Mouse (Mus musculus) midbrain, embryonic 12.5 days (tissue): ENCODE measurements around the gene Ctbp2. TPM values are rescaled to one million over a fixed set of nuclear protein-coding genes. Genes with fewer than 3 reads are reported as not detected.

Source experiments
- ATAC-seq: fragments of 200-750 bp; cut with Nextera tagmentation; 2 replicates; pipeline ENCODE4 v1.8.0; 2017; ENCODE audit warnings: low read depth, moderate TSS enrichment, moderate library complexity; ENCODE audit not compliant: low FRiP score
- H3K27ac ChIP-seq: fragments of 300-500 bp; sonication (generic); replicated peaks from 2 replicates; pipeline ENCODE4 v1.5.1; 2016; ENCODE audit warnings: mild to moderate bottlenecking
- H3K27me3 ChIP-seq: fragments of 300-500 bp; sonication (generic); 2 replicates; pipeline ENCODE4 v1.6.1; 2016; ENCODE audit warnings: mild to moderate bottlenecking
- H3K36me3 ChIP-seq: fragments of 300-500 bp; sonication (generic); 2 replicates; pipeline ENCODE4 v1.6.1; 2016
- H3K4me1 ChIP-seq: fragments of 300-500 bp; sonication (generic); 2 replicates; pipeline ENCODE4 v1.6.1; 2016
- H3K4me2 ChIP-seq: fragments of 300-500 bp; sonication (generic); replicated peaks from 2 replicates; pipeline ENCODE4 v1.6.1; 2016; ENCODE audit warnings: mild to moderate bottlenecking, moderate library complexity
- H3K4me3 ChIP-seq: fragments of 300-500 bp; sonication (generic); 2 replicates; pipeline ENCODE4 v1.5.1; 2016; ENCODE audit warnings: mild to moderate bottlenecking
- H3K9ac ChIP-seq: fragments of 300-500 bp; sonication (generic); replicated peaks from 2 replicates; pipeline ENCODE4 v1.6.1; 2016; ENCODE audit warnings: mild to moderate bottlenecking, moderate library complexity
- H3K9me3 ChIP-seq: fragments of 300-500 bp; sonication (generic); 2 replicates; pipeline ENCODE4 v1.6.1; 2016; ENCODE audit warnings: mild to moderate bottlenecking
- WGBS: fragments of 180-500 bp; shearing (Covaris S2); methylation state at CpG from one replicate; pipeline ENCODE4 v1.1.7; 2016; 5-methylcytosine and 5-hydroxymethylcytosine counted together
- polyA plus RNA-seq: library from polyadenylated mRNA; unstranded; fragments of >200 nt; fragmentation: Nextera tagmentation; extraction: Ambion mirVana; gene quantifications from 2 replicates; pipeline ENCODE4 v1.2.1, GENCODE M21; 2016

Ctbp2 gene
- polyA plus RNA-seq, 1 experiment from 2014 or later = 111 TPM

- Histone ChIP-seq H3K4me2 (no peak overlapping the region), H3K36me3 (peaks cover 4% of the 10 kb centered on the region; the same call in 1 of the 2 replicates), H3K27ac (0 out of 2 replicates have a peak overlapping the region, but pooled peaks have one; percentile 42), H3K4me3 (no peak overlapping the region), H3K4me1 (peaks cover 65% of the 10 kb centered on the region), H3K9me3 (no peaks in the 10 kb centered on the region), H3K9ac (no peak overlapping the region), H3K27me3 (no peaks in the 10 kb centered on the region)
- no peak for ATAC-seq
- WGBS = 81% methylated on average over 3 of the region's 3 CpGs
These were observed 113.7 kb downstream of the Ctbp2 start for GRCm38 (mm10) chr7:133010477-133010876.

- Histone ChIP-seq H3K4me3 (no peak overlapping the region), H3K9ac (no peak overlapping the region), H3K27ac (no peak overlapping the region), H3K4me1 (peaks cover 57% of the 10 kb centered on the region), H3K9me3 (no peaks in the 10 kb centered on the region), H3K4me2 (no peak overlapping the region), H3K27me3 (no peaks in the 10 kb centered on the region), H3K36me3 (peaks cover 4% of the 10 kb centered on the region; the same call in 1 of the 2 replicates)
- 89% methylated on average over 8 of the region's 8 CpGs for WGBS
- ATAC-seq = no peak
These were observed 114.5 kb downstream of the Ctbp2 start for GRCm38 (mm10) chr7:133009676-133010075.

- Histone ChIP-seq H3K4me1 (peaks cover 47% of the 10 kb centered on the region), H3K4me2 (no peak overlapping the region), H3K27ac (no peak overlapping the region), H3K9me3 (no peaks in the 10 kb centered on the region), H3K9ac (no peak overlapping the region), H3K4me3 (no peak overlapping the region), H3K36me3 (peaks cover 4% of the 10 kb centered on the region; the same call in 1 of the 2 replicates), H3K27me3 (no peaks in the 10 kb centered on the region)
- 92% methylated on average over 4 of the region's 4 CpGs for WGBS
- no peak for ATAC-seq
These were observed 115.5 kb downstream of the Ctbp2 start for GRCm38 (mm10) chr7:133008663-133009062.

GRCm38 (mm10) chr7:133007343-133007742 lies 116.8 kb downstream of the Ctbp2 start:
- H3K36me3 ChIP-seq = peaks cover 4% of the 10 kb centered on the region; the same call in 1 of the 2 replicates

GRCm38 (mm10) chr7:133005772-133006171 lies 118.4 kb downstream of the Ctbp2 start:
- H3K4me3 ChIP-seq = no peak overlapping the region
- no peak for ATAC-seq
- 85% methylated on average over 7 of the region's 7 CpGs for WGBS

More at GRCm38 (mm10) chr7:133007343-133007742, 116.8 kb downstream of the Ctbp2 start:
- H3K4me3 ChIP-seq = no peak overlapping the region
- no peak for ATAC-seq
- WGBS = 87% methylated on average over 11 of the region's 11 CpGs
- no peak overlapping the region for H3K4me2 ChIP-seq
- no peaks in the 10 kb centered on the region for H3K27me3 ChIP-seq
- H3K27ac ChIP-seq = no peak overlapping the region
- no peaks in the 10 kb centered on the region for H3K9me3 ChIP-seq
- H3K4me1 ChIP-seq = peaks cover 34% of the 10 kb centered on the region
- no peak overlapping the region for H3K9ac ChIP-seq

GRCm38 (mm10) chr7:133003421-133003820 lies 120.7 kb downstream of the Ctbp2 start:
- WGBS = 35% methylated on average over 3 of the region's 3 CpGs
- peak; percentile 65; the same call in 1 of the 2 replicates for ATAC-seq
- Histone ChIP-seq H3K4me3 (no peak overlapping the region), H3K9ac (no peak overlapping the region), H3K36me3 (peaks cover 14% of the 10 kb centered on the region), H3K4me2 (no peak overlapping the region), H3K4me1 (peaks cover 10% of the 10 kb centered on the region; the same call in 1 of the 2 replicates), H3K27ac (0 out of 2 replicates have a peak overlapping the region, but pooled peaks have one; percentile 2), H3K9me3 (no peaks in the 10 kb centered on the region), H3K27me3 (no peaks in the 10 kb centered on the region)

More at GRCm38 (mm10) chr7:133005772-133006171, 118.4 kb downstream of the Ctbp2 start:
- no peaks in the 10 kb centered on the region for H3K9me3 ChIP-seq
- H3K36me3 ChIP-seq = peaks cover 4% of the 10 kb centered on the region; the same call in 1 of the 2 replicates
- H3K4me2 ChIP-seq = no peak overlapping the region
- H3K4me1 ChIP-seq = peaks cover 18% of the 10 kb centered on the region
- H3K27me3 ChIP-seq = no peaks in the 10 kb centered on the region
- H3K9ac ChIP-seq = no peak overlapping the region
- no peak overlapping the region for H3K27ac ChIP-seq

GRCm38 (mm10) chr7:133002271-133002670 lies 121.9 kb downstream of the Ctbp2 start:
- H3K4me3 ChIP-seq = no peak overlapping the region
- WGBS = 88% methylated on average over 6 of the region's 6 CpGs
- no peak overlapping the region for H3K27ac ChIP-seq
- H3K27me3 ChIP-seq = no peaks in the 10 kb centered on the region
- peaks cover 25% of the 10 kb centered on the region for H3K36me3 ChIP-seq
- no peak for ATAC-seq
- H3K9ac ChIP-seq = no peak overlapping the region
- no peaks in the 10 kb centered on the region for H3K9me3 ChIP-seq
- no peaks in the 10 kb centered on the region for H3K4me1 ChIP-seq
- H3K4me2 ChIP-seq = no peak overlapping the region

- 91% methylated on average over 3 of the region's 3 CpGs for WGBS
- Histone ChIP-seq H3K27me3 (no peaks in the 10 kb centered on the region), H3K4me2 (no peak overlapping the region), H3K4me1 (no peaks in the 10 kb centered on the region), H3K9me3 (no peaks in the 10 kb centered on the region), H3K9ac (no peak overlapping the region), H3K27ac (no peak overlapping the region), H3K36me3 (peaks cover 33% of the 10 kb centered on the region), H3K4me3 (no peak overlapping the region)
- no peak for ATAC-seq
These were observed 122.8 kb downstream of the Ctbp2 start for GRCm38 (mm10) chr7:133001388-133001787.

- ATAC-seq = no peak
- no peaks in the 10 kb centered on the region for H3K27me3 ChIP-seq
- no peak overlapping the region for H3K4me3 ChIP-seq
- no peak overlapping the region for H3K9ac ChIP-seq
- H3K9me3 ChIP-seq = no peaks in the 10 kb centered on the region
- H3K4me2 ChIP-seq = no peak overlapping the region
- H3K27ac ChIP-seq = no peak overlapping the region
- no peaks in the 10 kb centered on the region for H3K4me1 ChIP-seq
- WGBS = 96% methylated on average over 11 of the region's 11 CpGs
- peaks cover 51% of the 10 kb centered on the region for H3K36me3 ChIP-seq
These were observed 125.1 kb downstream of the Ctbp2 start for GRCm38 (mm10) chr7:132999061-132999460.

- H3K9ac ChIP-seq = no peak overlapping the region
- WGBS = 94% methylated on average over 12 of the region's 12 CpGs
- no peak overlapping the region for H3K4me3 ChIP-seq
- H3K4me1 ChIP-seq = no peaks in the 10 kb centered on the region
- no peaks in the 10 kb centered on the region for H3K27me3 ChIP-seq
- H3K27ac ChIP-seq = no peak overlapping the region
- H3K9me3 ChIP-seq = no peaks in the 10 kb centered on the region
- peaks cover 51% of the 10 kb centered on the region for H3K36me3 ChIP-seq
- H3K4me2 ChIP-seq = no peak overlapping the region
- ATAC-seq = no peak
These were observed 125.5 kb downstream of the Ctbp2 start for GRCm38 (mm10) chr7:132998639-132999038.

GRCm38 (mm10) chr7:132996391-132996790 lies 127.8 kb downstream of the Ctbp2 start:
- no peaks in the 10 kb centered on the region for H3K4me1 ChIP-seq
- H3K27me3 ChIP-seq = no peaks in the 10 kb centered on the region
- no peaks in the 10 kb centered on the region for H3K9me3 ChIP-seq
- 95% methylated on average over 5 of the region's 5 CpGs for WGBS
- no peak overlapping the region for H3K9ac ChIP-seq
- no peak for ATAC-seq
- no peak overlapping the region for H3K4me3 ChIP-seq
- H3K36me3 ChIP-seq = peaks cover 60% of the 10 kb centered on the region
- no peak overlapping the region for H3K27ac ChIP-seq
- no peak overlapping the region for H3K4me2 ChIP-seq

GRCm38 (mm10) chr7:132994628-132995191 lies 129.4 kb downstream of the Ctbp2 start:
- H3K4me1 ChIP-seq = no peaks in the 10 kb centered on the region

More at GRCm38 (mm10) chr7:132994628-132995191, 129.4 kb downstream of the Ctbp2 start:
- Histone ChIP-seq H3K27ac (no peak overlapping the region; the same call in 1 of the 2 replicates), H3K27me3 (no peaks in the 10 kb centered on the region), H3K9ac (no peak overlapping the region), H3K9me3 (no peaks in the 10 kb centered on the region), H3K4me2 (no peak overlapping the region), H3K4me3 (no peak overlapping the region), H3K36me3 (peaks cover 74% of the 10 kb centered on the region)
- no peak for ATAC-seq
- 71% methylated on average over 6 of the region's 6 CpGs for WGBS
